Mouse (Mus musculus) lung, adult 2 months (tissue): Measurements from ENCODE around the gene Ppp2r5e. TPM values are rescaled to one million over a fixed set of nuclear protein-coding genes. Genes with fewer than 3 reads are reported as not detected.

Experiments
- DNase-seq: peaks from one replicate; pipeline ENCODE4 v3.0.0; 2022
- H3K4me1 ChIP-seq: fragments of 200-500 bp; 2 replicates; pipeline ENCODE4 v1.6.1; 2011; ENCODE audit warnings: low read length; ENCODE audit not compliant: control insufficient read depth, insufficient read depth
- H3K4me3 ChIP-seq: fragments of 200-500 bp; replicated peaks from 2 replicates; pipeline ENCODE3; 2011; ENCODE audit warnings: low read depth, mild to moderate bottlenecking, control low read depth, low read length; ENCODE audit errors: extremely low read depth
- CTCF ChIP-seq: fragments of 200-500 bp; IDR thresholded peaks from 2 replicates; pipeline ENCODE4 v1.5.1; 2011; ENCODE audit warnings: mild to moderate bottlenecking, low read length, control low read depth; ENCODE audit not compliant: insufficient read depth
- POLR2A ChIP-seq: fragments of 200-500 bp; IDR thresholded peaks from 2 replicates; pipeline ENCODE4 v1.6.1; 2011; ENCODE audit warnings: low read depth, mild to moderate bottlenecking, control low read depth, low read length, borderline replicate concordance; ENCODE audit errors: extremely low read depth
- WGBS: fragments of 180-500 bp; shearing (Covaris S2); methylation state at CpG from one replicate; pipeline ENCODE4 v1.1.7; 2018; 5-methylcytosine and 5-hydroxymethylcytosine counted together
- polyA plus RNA-seq: library from polyadenylated mRNA; depleted of rRNA; stranded (reverse); fragments of >200 nt; gene quantifications from 2 replicates; pipeline ENCODE4 v1.2.3, GENCODE M21; 2012; rRNA removed

Gene Ppp2r5e
- polyA plus RNA-seq, 1 experiment: 13.8 TPM

- Histone ChIP-seq H3K4me3 (no peak overlapping the region), H3K4me1 (peaks cover 4% of the 10 kb centered on the region; the same call in 1 of the 2 replicates)
- TF ChIP-seq CTCF (no peak), POLR2A (no peak)
- DNase-seq: no peak
- 55% methylated on average over 6 of the region's 6 CpGs for WGBS
Observed at GRCm38 (mm10) chr12:75414991-75415390, 181.1 kb downstream of the Ppp2r5e start.

- Histone ChIP-seq H3K4me3 (peak overlapping the region; percentile 31), H3K4me1 (peaks cover 4% of the 10 kb centered on the region; the same call in 1 of the 2 replicates)
- WGBS: 40% methylated on average over 9 of the region's 9 CpGs
- DNase-seq: no peak
- TF ChIP-seq CTCF (no peak), POLR2A (no peak)
Observed at GRCm38 (mm10) chr12:75412964-75413363, 183.1 kb downstream of the Ppp2r5e start.

Other genes starting within 250 kb of the Ppp2r5e start
- not detected in 2 replicates for gene Gphb5, start 179.5 kb downstream of the Ppp2r5e start, polyA plus RNA-seq
- 1.3 and 2.0 TPM in 2 replicates for gene Wdr89, start 73.3 kb upstream of the Ppp2r5e start, polyA plus RNA-seq
- 31.1 and 35.2 TPM in 2 replicates for gene Sgpp1, start 139.5 kb upstream of the Ppp2r5e start, polyA plus RNA-seq
- 79.1 and 82.0 TPM in 2 replicates for gene Syne2, start 221.9 kb upstream of the Ppp2r5e start, polyA plus RNA-seq